Comparison of ENCODE assay signal across 8 mouse cellular contexts in the genomic region with DNA sequence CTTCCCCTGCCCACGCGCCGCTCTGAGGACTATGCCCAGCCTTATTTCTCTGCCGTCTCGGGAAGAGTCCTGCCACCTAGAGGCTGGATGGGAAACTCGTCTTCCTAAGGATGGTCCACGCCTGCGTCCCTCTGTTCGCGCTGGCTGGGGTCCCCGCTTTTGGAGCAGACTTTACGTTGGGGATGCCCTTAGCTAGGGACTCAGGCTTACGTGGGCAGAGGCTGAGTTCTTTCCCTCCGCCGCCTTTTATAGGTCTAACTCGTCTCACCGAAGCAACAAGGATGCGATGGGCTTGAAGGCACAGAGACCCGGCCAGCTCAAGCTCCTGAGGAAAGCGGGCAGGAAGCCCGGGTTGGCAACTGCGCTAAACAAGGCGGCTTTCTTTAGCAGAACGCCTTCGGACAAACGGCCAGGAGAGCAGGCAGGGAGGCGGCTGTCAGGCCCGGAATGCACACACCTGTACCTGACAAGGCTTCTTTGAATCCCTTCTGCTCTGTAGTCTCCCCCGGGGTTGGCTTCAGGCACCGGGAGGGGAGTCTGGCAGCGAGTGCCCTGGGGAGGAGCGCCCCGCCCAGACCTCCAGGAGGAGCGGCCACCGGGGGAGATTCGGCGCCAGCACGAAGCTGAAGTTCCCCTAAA. TPM values are rescaled to one million over a fixed set of nuclear protein-coding genes. Genes with fewer than 3 reads are reported as not detected.
DNase-seq lines count a peak whose midpoint lies in the region; ATAC-seq and TF ChIP-seq lines count a peak whose summit lies in the region.

No protein-coding gene starts in this region.

- intact Hi-C loops in left cerebral cortex, postnatal 10 days (cut with DNase I) = loop anchor here (5.0 kb wide), 1 partner anchor 61 kb away; no protein-coding TSS in a partner anchor

- peak; percentile 77 for DNase-seq in Muller cell, postnatal 12 days (ENCODE audit: inconsistent ontology term)
- DNase-seq in cerebellum, adult 2 months = peak; percentile 64 to 68
- peak; percentile 51 to 67 for DNase-seq in left cerebral cortex, postnatal 10 days (ENCODE audit: extremely low spot score in 1 of 2, low spot score in 2 of 2)
- peak; percentile 72 to 77 for DNase-seq in right cerebral cortex, postnatal 10 days (ENCODE audit: low spot score in 2 of 2)
- no peak for DNase-seq in gastrocnemius, adult 18-20 months (ENCODE audit: low spot score)

- peak overlapping the region; percentile 78 for H3K4me3 ChIP-seq in cerebellum, adult 2 months (replicated peaks; ENCODE audit: insufficient read depth, low read depth, low read length)
- peak overlapping the region; percentile 46 for H3K4me3 ChIP-seq in intestine, embryonic 15.5 days (replicated peaks)

- H3K4me2 ChIP-seq in intestine, embryonic 15.5 days (replicated peaks) = peak overlapping the region; percentile 97

- no peak for TF ChIP-seq POLR2A in cerebellum, adult 2 months (IDR thresholded peaks at IDR 0.05; ENCODE audit: borderline replicate concordance, insufficient read depth, low read length)

- ATAC-seq in frontal cortex, adult (ENCODE audit: low TSS enrichment) = peak; percentile 99
- peak; percentile 97 for ATAC-seq in intestine, embryonic 15.5 days
- peak; percentile 82 for ATAC-seq in megakaryocyte, adult 5-6 weeks (ENCODE audit: poor library complexity, severe bottlenecking)

- under 1% methylated on average over 38 of the region's 38 CpGs for WGBS in cerebellum, adult 2 months
- WGBS in intestine, embryonic 15.5 days = under 1% methylated on average over 38 of the region's 38 CpGs

- peak overlapping the region; percentile 36 for H3K9ac ChIP-seq in intestine, embryonic 15.5 days

- H3K27ac ChIP-seq in cerebellum, adult 2 months (ENCODE audit: insufficient read depth, low read length) = no peak overlapping the region
- H3K27ac ChIP-seq in intestine, embryonic 15.5 days = no peak overlapping the region

- no peaks in the 10 kb centered on the region for H3K36me3 ChIP-seq in intestine, embryonic 15.5 days

- H3K9me3 ChIP-seq in intestine, embryonic 15.5 days = no peaks in the 10 kb centered on the region

- no peaks in the 10 kb centered on the region for H3K27me3 ChIP-seq in cerebellum, adult 2 months (ENCODE audit: control insufficient read depth, insufficient read depth, low read length)
- no peaks in the 10 kb centered on the region for H3K27me3 ChIP-seq in intestine, embryonic 15.5 days (replicated peaks)

- peak; percentile 73; the same call in 1 of the 2 replicates for TF ChIP-seq CTCF in cerebellum, adult 2 months (IDR thresholded peaks at IDR 0.05; ENCODE audit: borderline replicate concordance, insufficient read depth, low read depth, low read length)

- no peaks in the 10 kb centered on the region for H3K4me1 ChIP-seq in cerebellum, adult 2 months (ENCODE audit: control insufficient read depth, insufficient read depth, low read length)
- 0 out of 2 replicates have a peak, but pooled peaks cover 3% of the 10 kb centered on the region for H3K4me1 ChIP-seq in intestine, embryonic 15.5 days (replicated peaks)

RNA-seq across cellular contexts. Expression of a gene that starts 56.6 kb away (rescaled TPM):
- not detected in 2 replicates for polyA plus RNA-seq in cerebellum, adult 2 months (2012; rRNA removed)
- not detected in 2 replicates for polyA plus RNA-seq in intestine, embryonic 15.5 days (2015; fragmentation: Nextera tagmentation; extraction: Ambion mirVana)
- total RNA-seq in left cerebral cortex, postnatal 10 days (2021) = not detected
- total RNA-seq in megakaryocyte, adult 5-6 weeks (2015) = not detected in 2 replicates
- not detected in 2 replicates for total RNA-seq in megakaryocyte, adult 5-6 weeks (2017)
- not detected for total RNA-seq in gastrocnemius, adult 18-20 months (2021)
